Mouse (Mus musculus) spleen, postnatal 10 days (tissue): Measurements from ENCODE around the gene Gpr132.

Experiments
- DNase-seq, 2 experiments: peaks; one replicate each; pipeline ENCODE4 v3.0.0; 2021 to 2022; ENCODE audit warnings: low spot score in 2 of 2

The Gpr132 gene

GRCm38 (mm10) chr12:112877073-112877576 lies 9.1 kb upstream of the Gpr132 start:
- peak in 1 of 2 experiments; percentile 13 for DNase-seq

GRCm38 (mm10) chr12:112876332-112877072 lies 8.5 kb upstream of the Gpr132 start:
- DNase-seq, result peak in 1 of 2 experiments; percentile 54

DNA sequence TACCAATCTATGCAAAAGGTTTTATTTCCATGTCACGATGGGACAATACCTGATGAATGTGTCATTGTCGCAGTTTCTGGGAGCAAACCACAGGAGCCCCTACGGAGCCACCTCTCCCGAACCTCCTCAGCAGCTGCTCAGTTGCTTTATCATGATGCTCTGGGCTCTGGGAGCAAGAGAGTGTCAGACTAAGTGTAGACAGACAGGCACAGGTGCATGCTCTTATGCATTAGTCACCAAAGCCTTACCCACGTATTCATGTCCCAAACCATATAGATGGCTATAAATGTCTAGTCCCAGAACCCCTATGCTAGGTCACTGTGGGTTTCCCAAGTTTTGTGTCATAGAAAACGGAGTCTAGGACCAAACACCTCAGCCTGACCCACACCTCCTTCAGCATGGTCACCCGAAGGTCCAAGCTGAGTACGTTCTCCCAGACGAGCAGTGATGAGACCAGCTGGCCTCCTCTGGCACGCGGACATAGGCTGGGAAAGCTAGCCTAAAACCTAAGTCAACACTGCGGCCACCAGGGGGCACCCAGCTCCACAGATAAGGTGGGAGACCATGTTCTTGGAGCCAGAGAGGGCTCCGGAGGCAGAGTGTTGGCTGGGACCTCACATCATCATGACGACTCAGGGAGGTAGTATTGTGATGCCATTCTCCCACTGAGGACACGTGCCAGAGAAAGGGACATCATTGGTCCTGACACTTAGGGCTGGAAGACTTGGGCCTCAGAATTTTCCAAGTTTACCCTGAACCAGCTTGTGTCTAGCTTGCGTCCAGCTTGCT lies 7.4 kb upstream of the Gpr132 start:
- peak; percentile 79 to 92 for DNase-seq

- DNase-seq, result no peak
Observed at GRCm38 (mm10) chr12:112874199-112874598, 6.2 kb upstream of the Gpr132 start.

GRCm38 (mm10) chr12:112873452-112874190 lies 5.6 kb upstream of the Gpr132 start:
- DNase-seq, result peak in 1 of 2 experiments; percentile 82

DNA sequence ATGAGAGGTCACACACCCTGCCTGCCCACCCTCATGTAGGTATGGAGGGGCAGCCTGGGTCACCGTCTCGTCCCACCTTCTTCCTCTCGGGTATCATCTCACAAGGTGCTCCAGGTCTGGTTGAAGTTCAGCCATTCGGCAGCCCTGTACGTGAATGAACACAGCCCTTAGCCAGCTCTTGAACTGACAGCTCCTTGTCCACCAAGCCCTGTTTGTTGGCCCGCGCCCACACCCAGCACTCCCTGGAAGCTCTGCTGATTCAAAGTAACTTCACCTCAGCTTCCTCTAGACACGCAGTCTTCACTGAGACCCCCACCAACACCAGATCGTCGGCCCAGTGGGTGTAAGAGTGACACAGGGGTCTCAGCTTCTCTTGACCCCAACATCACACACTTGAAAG lies 5.0 kb upstream of the Gpr132 start:
- DNase-seq, result peak in 1 of 2 experiments; percentile 18

DNA sequence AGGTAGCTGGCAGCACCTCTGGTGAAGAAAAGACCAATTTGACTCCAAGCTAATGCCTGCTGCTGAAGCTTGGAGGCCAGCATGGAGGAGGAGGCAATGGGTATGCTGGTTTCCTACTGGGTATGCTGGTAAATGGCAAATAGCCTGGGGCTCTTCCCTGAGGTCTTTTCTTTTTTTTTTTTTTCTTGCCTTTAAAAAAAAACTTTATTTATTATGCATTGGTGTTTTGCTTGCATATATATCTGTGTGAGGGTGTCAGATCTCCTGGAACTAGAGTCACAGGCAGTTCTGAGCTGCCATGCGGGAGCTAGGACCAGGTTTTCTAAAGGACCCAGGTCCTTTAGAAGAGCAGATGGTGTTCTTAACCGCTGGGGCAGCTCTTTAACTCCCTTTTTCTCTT lies 3.2 kb upstream of the Gpr132 start:
- no peak for DNase-seq

- peak in 1 of 2 experiments; percentile 39 for DNase-seq
Observed at GRCm38 (mm10) chr12:112870775-112871174, 2.7 kb upstream of the Gpr132 start.

DNA sequence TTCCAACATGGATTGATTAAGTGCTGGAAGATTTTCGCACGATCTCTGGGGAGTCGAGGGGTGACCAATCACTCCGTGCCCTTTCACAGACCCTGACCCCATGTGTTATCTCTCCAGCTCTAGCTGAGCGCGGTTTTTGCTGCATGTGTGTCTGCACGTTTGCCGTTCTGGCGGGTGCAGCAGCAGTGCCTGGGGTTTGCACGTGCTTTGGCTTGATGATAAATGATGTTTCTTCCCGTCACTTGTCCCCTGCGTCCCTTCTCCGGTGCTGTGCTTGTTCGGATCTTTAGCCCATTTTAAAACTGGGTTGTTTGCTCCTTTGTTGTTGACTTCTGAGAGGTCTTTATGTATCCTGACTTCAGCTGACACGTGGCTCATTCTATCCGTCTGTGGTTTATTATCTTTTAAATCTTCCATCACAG lies 1.8 kb upstream of the Gpr132 start:
- peak in 1 of 2 experiments; percentile 20 for DNase-seq

GRCm38 (mm10) chr12:112867106-112867674 lies 838 bp downstream of the Gpr132 start:
- peak in 1 of 2 experiments; percentile 25 for DNase-seq

DNA sequence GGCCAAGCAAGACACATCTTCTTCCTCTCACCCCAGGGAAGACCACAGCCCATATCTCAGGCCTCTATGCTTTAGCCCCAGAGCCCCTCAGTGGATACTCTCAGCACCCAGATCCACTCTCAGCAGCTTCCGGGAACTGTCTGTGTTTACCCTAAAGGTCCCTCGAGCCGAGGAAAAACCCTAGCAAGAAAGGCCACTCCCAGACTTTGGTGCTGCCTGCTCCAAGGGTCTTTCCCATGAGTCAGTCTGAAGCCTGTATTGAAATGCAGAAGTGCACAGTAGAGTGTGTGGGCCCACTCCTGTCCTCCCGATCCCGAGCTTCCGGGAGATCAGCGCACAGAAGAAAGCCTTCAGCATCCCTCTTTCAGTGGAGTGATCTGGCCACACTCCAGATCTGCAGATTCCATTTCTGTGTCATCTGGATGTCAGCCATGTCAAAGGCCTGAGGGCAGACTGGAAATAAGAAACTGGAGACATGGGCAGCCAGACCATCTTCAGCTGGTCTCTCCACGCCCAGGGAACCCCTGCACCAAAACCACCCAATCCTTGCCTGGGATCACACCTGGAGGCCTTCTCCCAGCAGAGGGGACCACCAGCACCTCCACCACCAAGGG lies 1.5 kb downstream of the Gpr132 start:
- DNase-seq, result peak in 1 of 2 experiments; percentile 16

DNA sequence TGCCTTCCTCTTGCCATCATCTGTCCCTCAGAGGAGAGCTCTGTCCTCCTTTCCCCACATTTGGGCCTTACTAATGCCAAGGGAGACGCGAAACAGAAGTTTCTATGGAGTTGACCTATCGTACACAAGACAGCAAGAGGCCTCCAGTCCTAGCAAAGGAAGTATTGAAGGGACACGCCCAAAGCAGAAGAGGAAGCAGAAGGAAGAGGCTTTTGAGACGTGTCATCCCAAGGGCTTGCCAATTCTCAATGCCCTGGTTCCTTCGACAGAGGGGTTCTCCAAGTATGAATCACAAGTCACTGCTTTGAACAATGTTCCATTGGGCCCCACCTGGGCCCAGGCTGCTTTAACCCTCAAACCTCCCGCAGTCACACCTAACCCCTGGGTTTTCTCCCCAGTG lies 3.2 kb downstream of the Gpr132 start:
- no peak for DNase-seq

DNA sequence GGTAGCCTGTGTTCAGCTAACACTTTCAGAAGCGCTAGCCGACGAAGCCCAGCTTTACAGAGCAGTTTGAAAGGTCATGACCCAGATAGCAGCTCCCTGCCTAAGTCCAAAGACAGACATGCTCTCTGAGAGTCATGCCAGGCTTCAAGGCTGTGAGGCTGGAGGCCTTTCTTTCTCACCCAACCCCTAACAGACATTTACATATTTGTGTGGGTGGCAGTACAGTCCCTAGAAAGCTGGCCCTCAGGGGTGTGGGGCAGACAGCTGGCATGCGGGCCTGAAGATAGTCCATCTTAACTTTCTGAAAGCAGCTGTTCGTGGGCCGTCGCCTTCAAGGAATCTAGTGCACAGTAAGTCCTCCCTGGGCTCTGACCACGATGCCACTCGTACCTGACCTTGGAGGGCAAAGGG lies 6.1 kb downstream of the Gpr132 start:
- peak in 1 of 2 experiments; percentile 33 for DNase-seq

DNA sequence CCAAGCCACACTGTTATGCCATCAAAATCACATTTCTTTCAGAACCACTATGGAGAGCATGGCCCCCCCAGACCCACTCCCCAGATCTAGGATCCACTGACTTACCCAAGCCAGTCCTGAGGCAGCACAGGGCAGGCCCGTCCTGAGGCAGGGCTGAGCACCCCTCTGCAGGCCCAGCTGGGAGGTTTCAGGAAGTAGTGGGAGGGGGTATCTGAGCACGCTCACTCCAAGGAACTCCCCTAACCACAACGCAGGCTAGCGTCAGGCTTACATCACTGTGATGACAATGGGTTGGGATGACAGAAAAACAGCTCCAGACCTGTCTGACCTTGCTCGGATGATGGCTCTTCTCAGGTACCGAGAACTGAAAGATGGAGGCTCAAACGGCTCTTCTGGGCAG lies 7.3 kb downstream of the Gpr132 start:
- peak in 1 of 2 experiments; percentile 45 for DNase-seq

DNA sequence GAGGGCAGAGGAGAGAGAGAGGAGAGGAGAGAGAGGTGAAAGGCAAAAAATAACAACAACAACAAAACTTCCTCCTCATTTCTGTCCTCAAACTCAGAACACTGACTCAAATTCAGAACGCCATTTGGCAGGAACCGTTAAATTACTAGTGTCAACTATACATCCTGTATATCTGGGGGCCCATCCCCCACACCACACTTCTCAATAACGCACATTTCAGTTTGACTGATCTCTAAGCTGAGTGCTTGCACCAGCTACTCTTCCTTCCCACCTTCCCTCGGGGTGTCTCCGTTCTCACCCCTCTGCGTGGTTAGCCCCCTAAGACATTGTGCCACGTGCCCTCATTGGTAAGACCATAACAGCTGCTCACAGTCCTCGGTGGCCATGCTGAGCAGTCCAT lies 8.1 kb downstream of the Gpr132 start:
- peak in 1 of 2 experiments; percentile 75 for DNase-seq

DNA sequence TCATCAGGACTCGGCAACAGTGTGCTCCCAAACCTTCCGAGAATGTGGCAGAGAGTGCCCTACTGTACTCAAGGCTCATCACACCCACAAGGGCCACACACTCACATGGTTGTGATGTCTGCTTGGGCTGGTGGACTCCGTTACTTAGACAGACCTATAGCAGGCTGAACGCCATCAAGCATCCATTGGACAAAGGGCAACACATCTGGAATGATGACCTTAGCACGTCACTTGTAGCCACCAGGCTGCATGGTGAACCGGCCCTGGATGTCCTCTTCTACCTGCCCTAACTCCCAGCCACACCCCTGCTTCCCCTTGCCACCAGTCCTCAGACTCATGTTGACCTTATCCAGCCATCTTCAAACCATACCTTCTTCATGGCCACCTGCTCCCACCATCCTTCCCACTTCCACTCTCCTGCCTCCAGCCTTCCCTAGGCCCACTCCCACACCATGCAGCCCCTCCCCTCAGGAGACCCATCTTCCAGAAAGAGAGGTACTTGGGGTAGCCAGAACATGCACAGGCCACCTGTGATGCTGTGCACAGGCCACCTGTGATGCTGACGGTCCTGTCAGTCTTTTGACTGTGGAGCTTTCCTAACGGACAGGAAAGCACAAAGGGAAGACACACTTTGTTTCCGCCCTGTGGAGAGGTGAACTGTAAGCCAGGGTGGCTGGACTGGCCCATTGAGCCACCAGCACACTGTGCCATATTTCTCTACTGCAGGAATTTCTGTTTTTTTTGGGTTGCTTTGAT lies 9.3 kb downstream of the Gpr132 start:
- DNase-seq, result peak in 1 of 2 experiments; percentile 12

- peak in 1 of 2 experiments; percentile 10 for DNase-seq
Observed at GRCm38 (mm10) chr12:112857021-112857925, 10.8 kb downstream of the Gpr132 start.

DNA sequence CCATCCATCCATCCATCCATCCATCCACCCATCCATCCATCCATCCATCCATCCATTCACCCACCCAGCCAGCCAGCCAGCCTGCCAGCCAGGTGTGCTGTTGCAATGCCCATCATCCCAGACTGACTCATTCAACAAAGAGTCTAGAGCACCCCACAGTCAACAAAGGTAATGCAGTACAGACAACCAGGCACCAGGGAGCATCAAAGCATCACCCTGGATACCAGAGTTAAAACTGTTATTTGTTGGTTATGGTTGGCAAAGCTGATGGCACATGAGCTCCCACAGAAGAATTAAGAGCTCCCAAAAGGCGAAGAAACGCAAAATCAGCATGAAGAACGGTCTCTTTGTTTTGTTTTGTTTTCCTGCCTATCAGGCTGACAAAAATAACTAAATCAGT lies 11.7 kb downstream of the Gpr132 start:
- DNase-seq, result no peak
